Mouse (Mus musculus) liver, embryonic 14.5 days (tissue): ENCODE measurements around the gene Grpr.

Experiments
- CTCF ChIP-seq: IDR thresholded peaks from 2 replicates; pipeline ENCODE4 v1.5.1; 2016; ENCODE audit warnings: antibody characterized with exemption, low read depth, control low read depth
- EP300 ChIP-seq: IDR thresholded peaks from 2 replicates; pipeline ENCODE4 v1.6.1; 2016; ENCODE audit warnings: antibody characterized with exemption, low read depth

DNA sequence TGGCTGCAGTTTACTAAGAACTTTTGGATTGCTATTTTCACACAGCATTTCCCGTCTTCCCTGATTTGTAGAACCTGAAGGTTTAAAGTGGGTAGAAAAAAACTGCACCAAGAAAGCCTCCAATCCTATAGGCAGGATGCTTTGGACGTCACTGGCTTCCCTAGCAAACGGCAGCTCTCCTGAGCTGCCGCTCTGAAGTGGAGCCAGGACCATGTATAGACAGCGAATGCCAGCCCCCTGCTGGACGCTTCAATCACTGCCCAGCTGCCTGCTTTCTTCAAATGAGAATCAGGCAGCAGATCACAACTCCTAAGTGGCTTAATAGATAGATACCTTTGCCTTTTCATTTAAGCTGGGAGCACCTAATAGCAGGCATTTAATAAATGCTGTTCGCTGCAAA is at the start of gene Grpr:
- TF ChIP-seq EP300 (no peak), CTCF (peak; percentile 46)
